Mouse (Mus musculus): Measurements from ENCODE around the gene Wdr89. TPM values are rescaled to one million over a fixed set of nuclear protein-coding genes. Genes with fewer than 3 reads are reported as not detected.
A peak's percentile ranks its signal among the peaks of the same experiment; 100 is the strongest.

The Wdr89 gene
- total RNA-seq, 2 experiments from 2014 or later = 2.5 to 2.6 TPM

GRCm38 (mm10) chr12:75629618-75630017, 39.7 kb downstream of the Wdr89 start:
- intact Hi-C loops (cut with DNase I) = no loop called here

GRCm38 (mm10) chr12:75623292-75623691, 46.0 kb downstream of the Wdr89 start:
- intact Hi-C loops (cut with DNase I) = no loop called here
- DNase-seq (ENCODE audit: low spot score) = no peak

More at GRCm38 (mm10) chr12:75629618-75630017, 39.7 kb downstream of the Wdr89 start:
- DNase-seq (ENCODE audit: low spot score) = no peak

- intact Hi-C loops (cut with DNase I) = no loop called here
- DNase-seq (ENCODE audit: low spot score) = no peak
Measured at GRCm38 (mm10) chr12:75622835-75623234, 46.5 kb downstream of the Wdr89 start.

GRCm38 (mm10) chr12:75616841-75617240, 52.5 kb downstream of the Wdr89 start:
- intact Hi-C loops (cut with DNase I) = no loop called here
- no peak for DNase-seq (ENCODE audit: low spot score)

- no peak for DNase-seq (ENCODE audit: low spot score)
- intact Hi-C loops (cut with DNase I) = no loop called here
Measured at GRCm38 (mm10) chr12:75616158-75616791, 53.1 kb downstream of the Wdr89 start.

GRCm38 (mm10) chr12:75615556-75615955, 53.8 kb downstream of the Wdr89 start:
- intact Hi-C loops (cut with DNase I) = no loop called here

GRCm38 (mm10) chr12:75612711-75613110, 56.6 kb downstream of the Wdr89 start:
- DNase-seq (ENCODE audit: low spot score) = no peak
- intact Hi-C loops (cut with DNase I) = no loop called here

More at GRCm38 (mm10) chr12:75615556-75615955, 53.8 kb downstream of the Wdr89 start:
- no peak for DNase-seq (ENCODE audit: low spot score)

GRCm38 (mm10) chr12:75599490-75599889, 69.8 kb downstream of the Wdr89 start:
- DNase-seq (ENCODE audit: low spot score) = no peak
- intact Hi-C loops (cut with DNase I) = loop anchor here (10.0 kb wide), 1 partner anchor 175 kb away; no protein-coding TSS in a partner anchor

GRCm38 (mm10) chr12:75598988-75599387, 70.3 kb downstream of the Wdr89 start:
- intact Hi-C loops (cut with DNase I) = loop anchor here (10.0 kb wide), 1 partner anchor 176 kb away; no protein-coding TSS in a partner anchor
- no peak for DNase-seq (ENCODE audit: low spot score)

- intact Hi-C loops (cut with DNase I) = loop anchor here (2.0 to 10.0 kb wide), 3 partner anchors 71 to 177 kb away; partner anchors contain the start of gene Wdr89
Measured at GRCm38 (mm10) chr12:75597707-75598106, 71.6 kb downstream of the Wdr89 start.

GRCm38 (mm10) chr12:75596154-75597002, 73.0 kb downstream of the Wdr89 start, which contains the start of gene Ppp2r5e:
Gene Ppp2r5e (minus strand): TSS chr12:75596245.
- DNase-seq (ENCODE audit: low spot score) = peak; percentile 98
- intact Hi-C loops (cut with DNase I) = loop anchor here (2.0 to 10.0 kb wide), 3 partner anchors 72 to 178 kb away; partner anchors contain the start of gene Wdr89

More at GRCm38 (mm10) chr12:75597707-75598106, 71.6 kb downstream of the Wdr89 start:
- DNase-seq (ENCODE audit: low spot score) = no peak

GRCm38 (mm10) chr12:75595291-75596153, 73.8 kb downstream of the Wdr89 start:
- intact Hi-C loops (cut with DNase I) = loop anchor here (2.0 to 10.0 kb wide), 3 partner anchors 73 to 179 kb away; partner anchors contain the start of gene Wdr89
- no peak for DNase-seq (ENCODE audit: low spot score)

GRCm38 (mm10) chr12:75594404-75594803, 74.9 kb downstream of the Wdr89 start:
- intact Hi-C loops (cut with DNase I) = loop anchor here (10.0 kb wide), 1 partner anchor 180 kb away; no protein-coding TSS in a partner anchor
- DNase-seq (ENCODE audit: low spot score) = no peak

GRCm38 (mm10) chr12:75593817-75594216, 75.5 kb downstream of the Wdr89 start:
- no peak for DNase-seq (ENCODE audit: low spot score)
- intact Hi-C loops (cut with DNase I) = loop anchor here (10.0 kb wide), 1 partner anchor 181 kb away; no protein-coding TSS in a partner anchor

- intact Hi-C loops (cut with DNase I) = no loop called here
Measured at GRCm38 (mm10) chr12:75587501-75587900, 81.8 kb downstream of the Wdr89 start.

GRCm38 (mm10) chr12:75583776-75584175, 85.6 kb downstream of the Wdr89 start:
- DNase-seq (ENCODE audit: low spot score) = no peak
- intact Hi-C loops (cut with DNase I) = no loop called here

More at GRCm38 (mm10) chr12:75587501-75587900, 81.8 kb downstream of the Wdr89 start:
- no peak for DNase-seq (ENCODE audit: low spot score)
